Mouse (Mus musculus) Muller cell, postnatal 12 days (primary cell): ENCODE results near the gene Alg6.

Experiments used
- DNase-seq: peaks from one replicate; pipeline ENCODE4 v3.0.0-alpha.2; 2015; ENCODE audit errors: inconsistent ontology term

Alg6 gene

DNA sequence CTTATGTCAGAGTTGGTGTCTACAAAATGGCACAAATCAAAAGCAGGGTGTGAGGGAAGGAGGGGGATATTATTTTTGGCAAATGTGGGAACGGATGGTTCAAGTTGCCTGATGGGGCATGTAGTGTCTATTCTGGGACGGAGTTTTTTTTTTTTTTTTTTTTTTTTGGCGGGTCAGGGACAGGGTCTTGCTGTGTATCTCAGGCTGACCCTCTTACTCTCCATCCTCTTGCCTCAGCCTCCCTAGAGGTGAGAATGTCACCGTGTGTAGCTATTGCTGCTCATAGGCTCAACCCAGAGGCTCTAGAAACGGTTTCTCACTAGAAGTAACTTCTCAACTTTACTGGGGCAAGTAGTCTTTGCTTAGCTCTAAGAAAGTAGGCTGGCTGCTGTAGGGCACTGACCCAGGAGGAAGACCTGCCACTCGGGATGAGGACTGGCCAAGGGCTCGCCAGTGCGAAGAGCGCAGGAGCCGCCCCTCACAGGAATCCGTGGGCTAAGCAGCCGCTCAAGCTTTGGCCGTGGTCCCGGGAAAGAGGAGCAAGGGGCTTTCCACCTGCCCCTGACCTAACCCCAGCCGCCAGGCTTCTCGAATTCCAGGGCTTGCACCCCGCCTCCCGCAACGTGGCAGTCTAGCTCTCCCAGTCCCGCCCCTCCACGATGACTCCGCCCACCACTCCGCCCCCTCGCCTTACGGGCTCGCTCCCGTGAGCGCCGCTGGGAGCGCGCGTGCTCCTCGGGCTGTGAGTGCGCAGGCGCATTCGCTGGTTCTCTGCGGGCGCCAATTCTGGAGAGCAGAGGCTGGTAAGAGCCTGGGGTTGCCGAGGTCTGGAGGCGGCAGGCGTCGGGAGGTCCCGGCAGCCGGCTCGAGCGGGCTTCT is at the start of gene Alg6:
Gene Alg6 (plus strand): TSS at position 761 of the 879 bp plus-strand sequence.
- peak; percentile 98 for DNase-seq

DNA sequence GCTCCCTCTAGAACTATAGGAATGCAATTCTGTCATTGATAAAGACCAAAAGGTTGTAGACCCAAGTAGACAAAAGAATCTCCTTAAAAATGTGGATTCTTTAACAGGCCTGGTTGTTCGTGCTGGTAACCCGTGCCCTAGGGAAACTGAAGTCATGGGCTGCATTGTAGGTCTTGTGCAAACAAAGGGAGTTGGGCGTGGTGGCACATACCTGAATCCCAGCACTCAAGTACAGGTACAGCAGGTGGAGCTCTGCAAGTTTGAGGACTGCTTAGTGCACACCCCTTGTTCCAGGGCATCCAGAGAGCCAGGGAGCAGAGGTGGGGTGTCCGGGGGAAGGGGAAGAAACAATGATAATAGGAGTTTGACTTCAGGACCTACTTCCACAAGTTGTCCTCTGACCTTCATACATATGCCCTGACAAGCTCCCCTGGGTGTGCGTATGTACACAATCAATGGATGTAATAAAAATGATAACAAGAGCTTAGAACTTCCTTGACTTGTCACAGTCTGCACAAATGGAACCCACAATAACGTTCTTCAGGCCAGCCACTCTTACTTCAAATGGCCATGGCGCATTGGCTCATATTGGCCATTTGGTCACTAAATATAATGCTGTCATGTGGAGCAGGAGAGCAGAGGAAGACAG is 45.1 kb upstream of the Alg6 start:
- no peak for DNase-seq

GRCm38 (mm10) chr4:99675191-99675590 is 40.3 kb upstream of the Alg6 start:
- no peak for DNase-seq

DNA sequence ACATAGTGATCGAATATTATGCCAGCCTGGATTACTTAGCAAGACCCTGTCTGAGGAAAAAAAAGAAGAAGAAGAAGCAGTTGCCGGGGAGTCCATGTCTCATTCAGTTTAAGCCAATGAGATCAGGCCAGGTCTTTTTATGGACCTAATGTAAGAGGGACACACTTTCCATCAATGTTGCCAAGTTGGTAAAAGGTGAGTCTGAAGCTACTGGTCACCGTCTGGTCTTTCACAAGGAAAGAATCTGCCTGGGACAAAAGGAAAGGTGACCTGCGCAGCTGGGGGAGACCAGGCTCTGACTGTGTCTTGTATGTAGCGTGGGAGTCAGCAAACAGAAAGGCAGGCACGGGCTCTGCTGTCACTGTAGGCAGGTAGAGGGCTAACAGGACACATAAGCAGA is 31.5 kb upstream of the Alg6 start:
- no peak for DNase-seq

DNA sequence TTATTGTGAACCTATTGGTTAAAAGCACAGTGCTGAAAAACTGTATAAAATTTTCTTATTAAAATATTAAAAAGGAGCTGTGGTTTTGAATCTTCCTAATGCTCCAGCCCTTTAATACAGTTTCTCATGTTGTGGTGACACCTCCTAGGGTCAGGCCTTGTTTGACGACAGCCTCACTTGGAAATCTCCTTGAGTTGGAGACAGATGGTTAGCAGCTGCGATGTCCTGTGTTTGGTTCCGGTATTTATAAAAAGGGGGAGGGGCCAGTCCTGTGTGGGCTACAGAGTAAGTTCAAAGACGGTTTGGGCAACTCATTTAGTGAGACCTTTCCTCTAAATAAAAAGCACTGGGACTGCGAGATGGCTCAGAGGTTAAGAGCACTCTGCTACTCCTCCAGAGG is 29.2 kb upstream of the Alg6 start:
- no peak for DNase-seq

GRCm38 (mm10) chr4:99712583-99713183 is 2.8 kb upstream of the Alg6 start:
- DNase-seq, result no peak

- DNase-seq, result no peak
Observed at GRCm38 (mm10) chr4:99713971-99714370, 1.5 kb upstream of the Alg6 start.

GRCm38 (mm10) chr4:99715783-99716416 is 436 bp downstream of the Alg6 start:
- DNase-seq, result no peak

DNA sequence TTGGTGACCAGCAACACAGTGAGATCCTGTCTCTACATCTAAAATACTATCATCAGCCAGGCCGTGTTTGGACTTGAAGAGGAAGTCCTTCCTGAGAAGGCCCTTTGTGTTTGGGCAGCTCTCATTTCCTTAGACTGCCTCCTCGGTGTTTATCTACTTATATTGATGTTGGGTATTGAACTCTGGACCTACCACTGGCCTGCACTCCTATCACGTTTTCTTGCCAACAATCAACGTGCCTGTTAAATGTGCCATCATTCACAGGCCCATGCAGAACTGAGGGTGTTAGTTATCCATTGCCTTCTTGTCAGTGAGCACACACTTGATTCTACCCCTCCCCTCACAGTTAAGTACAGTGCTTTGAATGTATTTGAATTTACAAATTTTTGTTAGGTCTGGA is 2.4 kb downstream of the Alg6 start:
- DNase-seq, result no peak

- DNase-seq, result no peak
Observed at GRCm38 (mm10) chr4:99724331-99724730, 8.9 kb downstream of the Alg6 start.

GRCm38 (mm10) chr4:99725914-99726451 is 10.5 kb downstream of the Alg6 start:
- no peak for DNase-seq

DNA sequence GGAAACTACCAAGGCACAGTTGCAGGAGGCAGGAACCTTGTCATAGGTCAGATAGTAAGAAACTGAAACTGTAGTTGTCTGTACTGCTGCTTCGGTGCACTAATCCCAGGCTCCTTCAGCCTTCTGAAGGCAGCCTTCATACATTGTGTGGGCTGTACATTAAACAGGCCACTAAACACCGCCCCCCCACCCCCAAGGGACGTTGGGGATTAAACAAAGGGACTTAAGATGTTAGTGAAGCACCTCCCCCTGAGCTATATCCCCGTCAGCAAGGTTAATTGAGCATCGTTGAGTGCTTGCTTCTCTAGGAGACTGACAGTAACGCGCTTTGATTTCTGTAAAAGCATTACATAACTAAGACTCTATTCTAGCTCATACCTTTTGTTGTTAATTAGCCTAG is 24.4 kb downstream of the Alg6 start:
- peak; percentile 25 for DNase-seq

DNA sequence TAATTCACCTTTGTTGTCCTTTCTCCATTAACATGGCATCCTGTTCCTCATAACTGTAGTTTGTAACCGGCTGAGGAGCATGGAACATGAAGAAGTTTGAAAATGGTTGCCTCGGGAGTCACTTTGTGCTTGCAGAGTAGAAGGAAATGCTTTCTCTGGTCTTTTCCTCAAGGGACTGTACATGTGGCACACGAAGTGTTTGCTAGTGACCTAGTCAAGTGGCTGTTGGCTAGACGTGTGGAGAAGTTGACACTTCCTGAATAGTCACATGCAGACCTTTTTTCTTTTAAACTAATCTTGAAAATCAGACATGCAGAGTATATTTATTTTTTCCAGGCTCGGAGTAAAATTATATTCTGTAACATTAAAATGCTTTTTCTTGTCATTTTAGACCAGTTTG is 37.0 kb downstream of the Alg6 start:
- DNase-seq, result no peak

GRCm38 (mm10) chr4:99766303-99766702 is 50.8 kb downstream of the Alg6 start:
- no peak for DNase-seq

GRCm38 (mm10) chr4:99766753-99767152 is 51.3 kb downstream of the Alg6 start:
- DNase-seq, result peak; percentile 11

DNA sequence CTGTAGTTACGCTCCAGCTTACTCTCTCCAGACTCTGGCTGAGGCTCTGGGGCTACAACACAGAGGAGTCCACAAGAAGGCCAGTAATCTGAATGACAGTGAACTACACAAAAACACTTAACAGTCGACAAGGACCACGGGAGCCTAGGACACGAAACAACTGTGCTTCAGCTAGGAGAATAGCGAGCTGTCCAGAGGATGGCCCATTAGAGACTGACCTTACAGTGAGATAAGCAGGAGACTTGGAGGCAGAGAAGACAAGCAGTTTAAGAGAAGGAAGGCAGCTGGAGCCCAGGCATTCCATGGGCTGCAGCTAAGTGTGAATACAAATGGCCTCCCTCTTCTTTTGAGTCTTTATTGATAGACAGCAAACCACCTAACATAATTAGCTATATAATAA is 55.1 kb downstream of the Alg6 start:
- DNase-seq, result no peak

DNA sequence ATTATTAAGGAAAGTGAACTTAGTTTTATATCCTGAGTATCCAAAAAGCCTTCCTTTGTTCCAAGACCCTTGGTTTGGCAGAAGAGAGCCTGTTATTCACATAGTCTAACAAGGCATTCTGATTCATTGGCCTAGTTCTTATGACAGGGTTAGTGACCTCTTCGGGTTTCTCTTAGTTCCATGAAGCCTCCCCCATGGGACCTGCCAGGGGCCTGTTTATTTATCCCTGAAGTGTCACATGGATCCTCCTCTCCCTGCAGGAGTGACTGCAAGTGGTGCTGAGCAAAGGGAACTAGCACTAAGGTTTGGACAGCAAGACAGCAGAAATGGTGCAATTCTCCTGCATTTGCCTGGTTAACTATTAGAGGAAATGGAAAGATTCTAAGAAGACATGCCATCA is 57.6 kb downstream of the Alg6 start:
- peak; percentile 43 for DNase-seq

GRCm38 (mm10) chr4:99792365-99792764 is 76.9 kb downstream of the Alg6 start:
- no peak for DNase-seq
